Mouse (Mus musculus): ENCODE data around the gene Paox. TPM values are rescaled to one million over a fixed set of nuclear protein-coding genes. Genes with fewer than 3 reads are reported as not detected.

Paox gene
- polyA plus RNA-seq, 1 experiment = 9.8 TPM

DNA sequence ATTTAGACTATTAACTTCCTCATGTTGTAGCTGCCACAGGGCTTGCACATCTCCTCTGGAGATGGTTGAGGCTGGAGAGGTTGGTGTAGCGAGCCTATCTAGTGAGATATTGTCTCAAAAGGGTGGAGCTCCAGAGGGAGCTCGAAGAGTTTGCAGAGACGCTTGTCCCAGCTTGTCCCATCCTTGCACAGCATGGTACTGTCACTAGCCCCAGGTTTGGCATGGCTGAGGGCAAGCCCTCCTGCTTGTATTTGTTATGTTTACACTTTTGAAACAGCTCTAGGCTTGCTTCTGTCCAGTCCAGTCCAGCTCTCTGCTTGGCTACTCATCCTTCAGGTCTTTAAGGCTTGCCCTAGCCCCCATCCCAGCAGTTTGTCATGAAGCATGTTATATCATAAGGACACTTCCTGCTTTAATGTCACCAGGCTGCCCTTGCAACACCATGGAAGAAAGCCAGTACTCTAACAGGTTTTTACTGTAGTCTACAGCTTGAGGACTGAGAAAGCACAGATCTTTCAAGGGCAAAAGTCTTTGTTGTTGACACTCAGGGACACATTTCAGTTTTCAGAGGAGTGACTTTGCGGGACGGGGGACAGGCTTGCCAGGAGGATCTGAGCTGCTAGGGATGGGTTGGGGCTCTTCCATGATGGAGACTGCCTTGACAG is 19.6 kb downstream of the Paox start:
- Histone ChIP-seq H3K4me3 (ENCODE audit: insufficient read depth, low read length) (no peak overlapping the region), H3K4me1 (ENCODE audit: control insufficient read depth, insufficient read depth, low read length) (no peaks in the 10 kb centered on the region), H3K27ac (ENCODE audit: insufficient read depth, low read length) (no peak overlapping the region)
- TF ChIP-seq POLR2A (IDR thresholded peaks at IDR 0.05; ENCODE audit: low read depth, low read length) = no peak
- no peak for TF ChIP-seq CTCF (IDR thresholded peaks at IDR 0.05; ENCODE audit: borderline replicate concordance, insufficient read depth, low read length)

DNA sequence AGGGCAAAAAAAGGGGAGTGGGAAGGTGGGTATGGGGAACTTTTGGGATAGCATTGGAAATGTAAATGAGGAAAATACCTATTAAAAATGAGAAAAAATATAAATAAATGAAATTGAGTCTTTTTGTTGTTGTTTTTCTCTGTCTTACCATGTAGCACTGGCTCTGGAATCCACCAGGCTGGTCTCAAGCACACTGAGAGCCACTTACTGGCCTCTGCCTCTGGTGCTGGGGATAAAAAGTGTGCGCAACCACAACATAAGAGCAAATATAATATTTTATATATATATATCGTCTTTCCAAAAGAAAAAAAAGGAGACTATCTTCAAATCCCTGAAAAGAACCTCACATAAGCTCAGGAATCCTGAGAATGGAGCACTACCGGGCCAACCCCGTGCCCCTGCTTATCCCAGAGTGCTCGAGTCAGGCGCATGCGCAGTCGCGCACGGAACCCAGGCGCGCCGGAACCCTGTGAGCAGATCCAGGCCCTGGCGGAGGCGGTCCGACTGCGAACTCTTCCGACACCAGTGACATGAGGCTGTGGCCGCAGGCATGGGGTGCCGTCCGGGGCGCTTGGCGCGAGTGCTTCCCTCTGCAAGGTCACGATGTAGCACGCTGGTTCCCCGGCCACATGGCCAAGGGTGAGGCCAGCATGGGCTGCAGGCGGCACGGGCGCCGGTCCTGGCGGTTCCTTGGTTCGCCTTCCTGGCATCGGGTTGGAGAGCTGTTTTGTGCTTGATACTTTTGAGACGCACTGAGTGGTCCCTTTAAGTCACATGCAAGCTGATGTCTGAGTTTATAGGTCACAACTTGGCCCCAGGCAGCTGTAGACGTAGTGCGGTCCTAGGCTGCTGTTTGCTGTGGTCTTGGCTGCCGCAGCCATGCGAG is 21.8 kb downstream of the Paox start, which contains the start of gene Mtg1:
Gene Mtg1 (plus strand): TSS at position 430 of the 886 bp plus-strand sequence.
- no peaks in the 10 kb centered on the region for H3K4me1 ChIP-seq (ENCODE audit: control insufficient read depth, insufficient read depth, low read length)
- H3K27ac ChIP-seq (ENCODE audit: insufficient read depth, low read length) = no peak within 1 kb of the TSS
- TF ChIP-seq POLR2A (IDR thresholded peaks at IDR 0.05; ENCODE audit: low read depth, low read length) (peak; percentile 69), CTCF (IDR thresholded peaks at IDR 0.05; ENCODE audit: borderline replicate concordance, insufficient read depth, low read length) (no peak)
- peak within 1 kb of the TSS; percentile 76 for H3K4me3 ChIP-seq (ENCODE audit: insufficient read depth, low read length)

DNA sequence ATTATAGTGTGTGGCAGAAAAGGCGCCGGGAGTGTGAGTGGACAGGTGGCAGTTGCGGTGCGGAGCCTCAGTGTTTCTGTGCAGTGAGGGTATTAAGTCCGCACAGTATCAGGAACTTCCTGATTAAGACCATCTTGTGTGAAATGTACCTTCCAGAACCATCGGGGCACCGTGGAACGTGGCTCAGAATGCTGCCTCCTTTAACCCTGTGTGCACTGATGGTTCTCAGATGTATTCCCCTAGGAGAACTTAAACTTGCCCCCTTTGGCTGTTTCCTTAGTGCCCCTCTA is 22.4 kb downstream of the Paox start:
- TF ChIP-seq CTCF (IDR thresholded peaks at IDR 0.05; ENCODE audit: borderline replicate concordance, insufficient read depth, low read length) = no peak
- no peak overlapping the region for H3K27ac ChIP-seq (ENCODE audit: insufficient read depth, low read length)

DNA sequence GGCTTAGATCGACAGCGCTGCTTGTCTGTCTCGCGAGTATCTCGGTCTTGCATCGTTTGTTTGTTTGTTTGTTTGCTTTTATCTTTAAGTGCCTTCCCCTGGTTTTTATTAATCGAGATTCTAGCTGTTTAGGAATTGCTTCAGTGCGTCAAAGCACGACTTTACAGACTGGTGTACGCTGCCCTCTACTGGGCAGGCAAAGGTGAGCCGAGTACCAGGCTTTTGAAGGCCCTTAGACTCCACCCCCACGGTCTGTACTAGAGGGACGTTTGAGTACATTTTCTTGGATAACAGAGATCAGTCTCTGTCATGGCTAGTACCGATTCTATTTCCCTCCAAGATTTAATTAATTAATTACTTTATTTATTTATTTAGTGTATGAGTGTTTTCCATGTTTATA is 25.8 kb downstream of the Paox start:
- no peaks in the 10 kb centered on the region for H3K4me1 ChIP-seq (ENCODE audit: control insufficient read depth, insufficient read depth, low read length)
- no peak overlapping the region for H3K27ac ChIP-seq (ENCODE audit: insufficient read depth, low read length)
- H3K4me3 ChIP-seq (ENCODE audit: insufficient read depth, low read length) = no peak overlapping the region
- TF ChIP-seq CTCF (IDR thresholded peaks at IDR 0.05; ENCODE audit: borderline replicate concordance, insufficient read depth, low read length) (peak; percentile 83; the same call in 1 of the 2 replicates), POLR2A (IDR thresholded peaks at IDR 0.05; ENCODE audit: low read depth, low read length) (no peak)

More for the DNA sequence above, 22.4 kb downstream of the Paox start:
- Histone ChIP-seq H3K4me3 (ENCODE audit: insufficient read depth, low read length) (peak overlapping the region; percentile 76), H3K4me1 (ENCODE audit: control insufficient read depth, insufficient read depth, low read length) (no peaks in the 10 kb centered on the region)

DNA sequence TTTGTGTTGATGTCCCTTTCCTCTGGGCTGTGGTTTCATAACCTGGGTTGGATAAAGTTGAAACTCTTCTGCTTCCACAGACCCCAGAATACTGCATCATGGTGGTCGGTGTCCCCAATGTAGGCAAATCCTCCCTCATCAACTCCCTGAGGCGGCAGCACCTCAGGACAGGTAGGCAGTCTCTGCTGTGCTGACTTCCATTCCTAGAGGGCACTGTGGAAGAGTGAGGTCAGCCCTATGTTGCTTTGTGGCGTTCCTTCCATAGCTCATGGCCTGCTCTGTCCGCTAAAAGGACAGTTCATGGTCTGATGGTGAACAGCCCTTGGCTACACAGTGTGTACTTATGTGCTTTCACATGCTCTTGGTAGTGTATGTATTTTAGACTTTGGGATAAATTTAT is 29.0 kb downstream of the Paox start:
- TF ChIP-seq POLR2A (IDR thresholded peaks at IDR 0.05; ENCODE audit: low read depth, low read length) (no peak), CTCF (IDR thresholded peaks at IDR 0.05; ENCODE audit: borderline replicate concordance, insufficient read depth, low read length) (no peak)
- H3K4me3 ChIP-seq (ENCODE audit: insufficient read depth, low read length) = no peak overlapping the region
- H3K4me1 ChIP-seq (ENCODE audit: control insufficient read depth, insufficient read depth, low read length) = no peaks in the 10 kb centered on the region
- H3K27ac ChIP-seq (ENCODE audit: insufficient read depth, low read length) = no peak overlapping the region

DNA sequence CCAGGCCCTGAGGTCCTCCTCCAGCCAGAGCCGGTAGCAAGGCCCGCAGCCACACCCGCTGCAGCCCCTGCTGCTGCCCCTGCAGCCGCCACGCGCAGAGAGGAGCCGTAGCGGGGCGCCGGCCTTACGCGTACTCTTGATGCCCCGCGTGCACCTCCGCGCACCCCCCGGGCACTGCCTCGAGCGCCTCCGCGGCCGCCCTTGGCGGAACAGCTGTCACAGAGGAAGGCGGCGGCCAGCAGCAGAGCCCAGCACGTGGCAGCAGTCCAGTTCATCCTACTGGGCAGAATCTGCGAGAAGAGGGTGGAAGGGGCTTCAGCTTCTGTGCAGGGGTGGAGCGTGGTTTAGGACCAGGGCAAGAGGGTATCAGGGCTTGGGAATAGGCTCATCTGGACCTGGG is 37.8 kb downstream of the Paox start:
- Histone ChIP-seq H3K4me3 (ENCODE audit: insufficient read depth, low read length) (no peak overlapping the region), H3K27ac (ENCODE audit: insufficient read depth, low read length) (no peak overlapping the region), H3K4me1 (ENCODE audit: control insufficient read depth, insufficient read depth, low read length) (no peaks in the 10 kb centered on the region)
- no peak for TF ChIP-seq POLR2A (IDR thresholded peaks at IDR 0.05; ENCODE audit: low read depth, low read length)
- TF ChIP-seq CTCF (IDR thresholded peaks at IDR 0.05; ENCODE audit: borderline replicate concordance, insufficient read depth, low read length) = no peak

DNA sequence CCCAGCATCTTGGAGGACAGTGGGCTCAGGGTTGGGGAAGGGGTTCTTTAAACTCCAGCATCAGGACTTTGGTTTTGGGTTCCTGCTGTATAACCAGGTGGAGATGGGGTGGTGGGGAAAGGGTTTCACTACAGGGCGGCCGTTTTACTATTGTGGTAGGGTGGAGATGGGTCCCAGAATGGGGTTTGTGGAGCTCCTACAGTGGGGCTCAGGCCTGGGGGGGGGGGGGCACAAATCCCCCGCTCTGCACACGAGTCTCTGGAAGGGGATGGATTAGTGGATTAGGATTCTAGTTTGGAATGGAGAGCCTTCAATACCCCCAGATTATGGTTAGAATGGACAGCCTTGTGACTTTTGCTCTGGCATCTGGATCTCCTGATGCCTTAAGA is 38.2 kb downstream of the Paox start:
- TF ChIP-seq POLR2A (IDR thresholded peaks at IDR 0.05; ENCODE audit: low read depth, low read length) (no peak), CTCF (IDR thresholded peaks at IDR 0.05; ENCODE audit: borderline replicate concordance, insufficient read depth, low read length) (no peak)
- H3K27ac ChIP-seq (ENCODE audit: insufficient read depth, low read length) = no peak overlapping the region
- H3K4me3 ChIP-seq (ENCODE audit: insufficient read depth, low read length) = no peak overlapping the region
- no peaks in the 10 kb centered on the region for H3K4me1 ChIP-seq (ENCODE audit: control insufficient read depth, insufficient read depth, low read length)

DNA sequence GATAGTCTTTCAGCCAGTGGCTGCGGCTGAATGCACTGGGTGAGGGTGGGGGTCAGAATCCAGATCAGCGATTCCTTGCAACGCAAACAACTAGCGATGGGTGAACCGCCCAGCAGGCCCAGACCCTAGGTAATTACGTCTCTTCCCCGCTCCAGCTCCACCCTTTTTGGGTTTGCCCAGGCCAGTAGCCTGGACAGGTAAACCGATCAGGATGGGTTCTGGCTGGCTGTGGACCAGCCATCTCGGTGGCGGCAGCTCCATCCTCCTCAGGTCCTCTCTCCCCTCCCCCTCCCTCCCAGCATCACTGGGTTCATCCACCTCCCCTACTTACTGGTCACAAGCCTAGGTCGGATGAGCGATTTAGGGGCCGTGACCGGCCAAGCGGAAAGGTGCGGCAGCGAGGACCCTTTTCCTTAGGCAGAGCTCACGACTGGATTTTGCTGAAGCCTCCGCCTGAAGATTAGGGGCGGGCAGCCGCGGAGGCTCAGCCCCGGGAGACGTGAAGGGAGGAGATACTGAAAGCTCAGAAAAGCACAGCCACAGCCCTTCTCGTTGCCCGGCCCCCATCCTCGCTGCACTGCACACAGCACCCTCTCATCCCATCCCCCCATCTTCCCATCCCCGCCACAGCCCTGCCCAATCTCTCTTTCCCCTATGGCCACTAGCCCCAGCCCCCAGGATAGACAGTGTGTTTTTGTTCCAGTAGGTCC is 38.8 kb downstream of the Paox start, which contains the start of gene Sprn:
Gene Sprn (minus strand): TSS at position 660 of the 710 bp plus-strand sequence.
- H3K4me3 ChIP-seq (ENCODE audit: insufficient read depth, low read length) = peak within 1 kb of the TSS; percentile 5; the same call in 1 of the 2 replicates
- H3K4me1 ChIP-seq (ENCODE audit: control insufficient read depth, insufficient read depth, low read length) = no peaks in the 10 kb centered on the region
- H3K27ac ChIP-seq (ENCODE audit: insufficient read depth, low read length) = no peak within 1 kb of the TSS
- no peak for TF ChIP-seq POLR2A (IDR thresholded peaks at IDR 0.05; ENCODE audit: low read depth, low read length)
- no peak for TF ChIP-seq CTCF (IDR thresholded peaks at IDR 0.05; ENCODE audit: borderline replicate concordance, insufficient read depth, low read length)

DNA sequence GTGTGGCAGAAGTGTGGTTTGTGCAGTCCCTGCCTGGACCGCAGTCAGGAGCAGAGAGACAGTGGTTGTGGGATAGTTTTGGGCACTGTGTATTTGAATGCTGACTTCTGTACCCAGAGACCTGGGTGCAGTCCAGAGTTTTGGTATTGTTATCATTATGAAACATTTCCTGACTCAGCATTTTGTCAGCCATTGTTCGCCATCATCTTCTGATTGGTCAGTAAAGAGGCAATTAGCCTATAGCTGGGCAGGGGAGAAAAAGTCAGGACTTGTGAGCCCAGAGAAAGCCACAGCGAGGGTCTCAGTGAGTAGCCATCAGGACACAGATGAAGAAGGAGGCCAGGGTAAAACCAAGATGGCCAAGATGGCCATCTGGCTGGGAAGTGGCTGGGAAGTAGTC is 44.8 kb downstream of the Paox start:
- TF ChIP-seq POLR2A (IDR thresholded peaks at IDR 0.05; ENCODE audit: low read depth, low read length) = no peak
- TF ChIP-seq CTCF (IDR thresholded peaks at IDR 0.05; ENCODE audit: borderline replicate concordance, insufficient read depth, low read length) = no peak
- Histone ChIP-seq H3K4me3 (ENCODE audit: insufficient read depth, low read length) (no peak overlapping the region), H3K4me1 (ENCODE audit: control insufficient read depth, insufficient read depth, low read length) (no peaks in the 10 kb centered on the region), H3K27ac (ENCODE audit: insufficient read depth, low read length) (no peak overlapping the region)

All from embryonic fibroblast, embryonic 13.5 days (primary cell).